Mouse (Mus musculus) hindbrain, embryonic 15.5 days (tissue): ENCODE data around the gene Arhgap17. TPM values are rescaled to one million over a fixed set of nuclear protein-coding genes. Genes with fewer than 3 reads are reported as not detected.

Experiments used
- ATAC-seq: fragments of 200-750 bp; cut with Nextera tagmentation; 2 replicates; pipeline ENCODE4 v1.8.0; 2017; ENCODE audit warnings: low read depth, moderate number of reproducible peaks, moderate TSS enrichment; ENCODE audit not compliant: low FRiP score
- H3K27ac ChIP-seq: fragments of 300-500 bp; sonication (generic); replicated peaks from 2 replicates; pipeline ENCODE4 v1.5.1; 2015; ENCODE audit warnings: mild to moderate bottlenecking, inconsistent platforms
- H3K27me3 ChIP-seq: fragments of 300-500 bp; sonication (generic); 2 replicates; pipeline ENCODE4 v1.6.1; 2015; ENCODE audit warnings: control low read depth, inconsistent platforms
- H3K36me3 ChIP-seq: fragments of 300-500 bp; sonication (generic); 2 replicates; pipeline ENCODE4 v1.6.1; 2015; ENCODE audit warnings: control low read depth, inconsistent platforms
- H3K4me1 ChIP-seq: fragments of 300-500 bp; sonication (generic); replicated peaks from 2 replicates; pipeline ENCODE4 v1.6.1; 2015; ENCODE audit warnings: control low read depth, inconsistent platforms
- H3K4me2 ChIP-seq: fragments of 300-500 bp; sonication (generic); 2 replicates; pipeline ENCODE4 v1.6.1; 2015; ENCODE audit warnings: moderate library complexity, mild to moderate bottlenecking, inconsistent platforms
- H3K4me3 ChIP-seq: fragments of 300-500 bp; sonication (generic); 2 replicates; pipeline ENCODE4 v1.5.1; 2015; ENCODE audit warnings: mild to moderate bottlenecking, inconsistent platforms
- H3K9ac ChIP-seq: fragments of 300-500 bp; sonication (generic); 2 replicates; pipeline ENCODE4 v1.6.1; 2015; ENCODE audit warnings: inconsistent platforms
- H3K9me3 ChIP-seq: fragments of 300-500 bp; sonication (generic); 2 replicates; pipeline ENCODE4 v1.6.1; 2016; ENCODE audit warnings: control low read depth, inconsistent platforms
- WGBS: fragments of 180-500 bp; shearing (Covaris S2); methylation state at CpG from one replicate; pipeline ENCODE4 v1.1.7; 2015; 5-methylcytosine and 5-hydroxymethylcytosine counted together
- polyA plus RNA-seq: library from polyadenylated mRNA; unstranded; fragments of >200 nt; fragmentation: Nextera tagmentation; extraction: Ambion mirVana; gene quantifications from 2 replicates; pipeline ENCODE4 v1.2.1, GENCODE M21; 2015

Arhgap17 gene
- polyA plus RNA-seq, 1 experiment from 2014 or later = 11.3 TPM

DNA sequence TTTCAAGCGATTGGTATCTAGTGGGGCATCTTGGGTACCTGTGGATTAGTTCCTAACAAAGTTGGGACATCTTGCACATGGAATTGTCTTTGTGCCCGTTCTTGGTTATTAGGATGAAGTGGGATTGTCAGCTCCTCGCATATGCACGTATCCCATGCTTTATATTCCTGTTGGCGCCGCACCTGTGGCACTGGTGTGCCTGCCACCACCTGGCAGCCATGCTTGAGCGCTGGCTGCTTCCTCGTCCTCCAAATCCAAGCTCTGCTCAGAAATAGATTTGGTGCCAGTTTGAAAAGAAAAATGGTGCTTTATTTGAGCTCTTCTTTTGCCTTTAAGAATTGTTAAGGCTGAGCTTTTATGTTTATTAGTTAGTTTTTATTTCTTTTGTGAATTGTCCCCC lies 28.2 kb upstream of the Arhgap17 start:
- Histone ChIP-seq H3K4me2 (no peak overlapping the region), H3K27me3 (no peaks in the 10 kb centered on the region), H3K36me3 (peaks cover 25% of the 10 kb centered on the region; the same call in 1 of the 2 replicates), H3K9ac (no peak overlapping the region), H3K4me1 (no peaks in the 10 kb centered on the region), H3K27ac (no peak overlapping the region), H3K9me3 (no peaks in the 10 kb centered on the region), H3K4me3 (no peak overlapping the region)
- no peak for ATAC-seq
- 89% methylated on average over 8 of the region's 8 CpGs for WGBS

DNA sequence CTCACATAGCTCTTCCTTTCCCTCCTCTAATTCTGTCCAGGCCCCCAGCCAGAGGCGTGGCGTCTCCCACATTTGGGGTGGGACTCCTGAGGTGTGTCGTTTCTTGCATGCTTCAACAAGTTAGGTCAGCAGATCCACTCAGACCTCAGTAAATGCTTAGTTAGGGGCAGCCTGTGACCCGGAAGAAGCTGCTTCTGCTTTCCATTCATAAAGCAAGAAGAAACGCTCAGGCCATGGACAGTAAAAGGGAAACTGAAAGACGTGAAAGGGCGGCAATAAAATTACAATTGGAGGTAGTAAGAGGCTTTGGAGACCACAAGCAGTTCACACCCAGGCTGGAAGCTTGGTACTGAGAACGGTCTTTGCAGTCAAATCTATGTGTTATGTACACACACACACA lies 27.7 kb upstream of the Arhgap17 start:
- Histone ChIP-seq H3K27ac (no peak overlapping the region), H3K4me2 (no peak overlapping the region), H3K4me3 (no peak overlapping the region), H3K4me1 (no peaks in the 10 kb centered on the region), H3K9me3 (no peaks in the 10 kb centered on the region), H3K27me3 (no peaks in the 10 kb centered on the region), H3K9ac (no peak overlapping the region), H3K36me3 (peaks cover 22% of the 10 kb centered on the region)
- no peak for ATAC-seq
- 81% methylated on average over 8 of the region's 8 CpGs for WGBS

DNA sequence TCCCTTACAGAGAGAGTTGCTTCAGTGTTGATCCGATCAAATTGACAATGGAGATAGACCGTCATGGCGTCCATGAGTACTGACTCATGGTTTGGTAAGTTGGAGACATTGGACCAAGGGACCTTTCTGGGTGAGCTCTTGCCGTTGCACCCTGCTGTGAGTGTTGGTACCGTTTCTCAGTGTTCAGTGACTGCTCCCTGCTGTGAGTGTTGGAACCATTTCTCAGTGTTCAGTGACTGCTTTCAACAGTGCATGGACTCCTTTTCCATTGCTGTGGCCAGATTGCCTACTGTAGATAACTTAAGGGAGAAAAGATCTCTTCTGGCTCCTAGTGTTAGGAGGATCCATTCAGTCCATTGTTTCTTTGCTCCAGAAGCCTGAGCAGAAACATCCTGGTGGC lies 27.2 kb upstream of the Arhgap17 start:
- H3K36me3 ChIP-seq = peaks cover 18% of the 10 kb centered on the region
- WGBS = 89% methylated on average over 5 of the region's 5 CpGs
- no peak overlapping the region for H3K4me2 ChIP-seq
- H3K27me3 ChIP-seq = no peaks in the 10 kb centered on the region
- no peak overlapping the region for H3K4me3 ChIP-seq
- no peak for ATAC-seq
- H3K27ac ChIP-seq = no peak overlapping the region
- H3K4me1 ChIP-seq = no peaks in the 10 kb centered on the region
- H3K9me3 ChIP-seq = no peaks in the 10 kb centered on the region
- H3K9ac ChIP-seq = no peak overlapping the region

DNA sequence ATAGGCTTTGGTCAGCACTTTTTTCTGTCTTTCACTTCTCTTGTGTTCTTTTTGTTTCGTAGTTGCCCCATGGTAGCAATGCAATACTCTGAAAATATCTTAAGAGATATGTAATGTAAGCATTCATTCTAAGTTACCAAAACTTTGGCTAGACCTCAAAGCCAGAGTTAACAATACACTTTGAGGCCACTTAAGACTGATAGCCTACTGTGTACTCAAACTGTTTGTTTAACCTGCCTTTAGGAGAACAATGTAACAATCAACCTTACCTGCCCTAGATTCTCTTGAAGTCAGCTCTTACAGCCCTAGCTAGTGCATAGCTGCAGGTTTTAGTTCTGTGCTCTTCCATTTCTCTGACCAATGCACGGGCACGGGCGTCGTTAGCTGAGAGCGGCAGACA lies 24.6 kb upstream of the Arhgap17 start:
- no peak overlapping the region for H3K4me2 ChIP-seq
- H3K9me3 ChIP-seq = no peaks in the 10 kb centered on the region
- no peaks in the 10 kb centered on the region for H3K27me3 ChIP-seq
- peaks cover 9% of the 10 kb centered on the region for H3K36me3 ChIP-seq
- H3K9ac ChIP-seq = no peak overlapping the region
- H3K27ac ChIP-seq = no peak overlapping the region
- 95% methylated on average over 6 of the region's 6 CpGs for WGBS
- no peak overlapping the region for H3K4me3 ChIP-seq
- ATAC-seq = no peak
- H3K4me1 ChIP-seq = no peaks in the 10 kb centered on the region

DNA sequence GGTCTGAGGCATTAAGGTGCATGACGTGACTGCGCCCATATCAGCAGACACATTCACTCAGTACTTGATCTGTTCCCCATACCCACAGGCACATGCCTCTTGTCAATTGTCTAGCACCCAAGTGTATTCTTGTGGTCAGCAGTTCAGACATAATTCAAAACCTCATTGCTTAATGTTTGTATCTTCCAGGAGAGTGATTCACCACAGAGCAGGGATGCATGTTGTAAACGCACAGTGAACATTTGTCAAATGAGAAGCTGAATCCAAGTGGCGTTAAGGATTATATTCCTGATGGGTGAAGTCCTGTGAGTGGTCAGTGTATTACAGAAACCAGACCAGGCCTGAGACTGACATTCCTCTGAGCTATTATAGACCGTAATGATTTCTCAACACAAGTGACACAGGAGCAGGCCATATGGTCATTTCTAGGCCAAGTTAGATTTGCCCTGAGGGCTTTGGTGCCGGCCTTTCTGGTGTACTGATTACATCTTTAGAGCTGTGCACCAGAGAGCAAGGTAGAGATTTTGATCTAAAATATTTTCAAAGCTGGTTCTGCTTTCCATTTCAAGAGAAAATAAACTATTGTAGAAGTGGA lies 20.1 kb upstream of the Arhgap17 start:
- H3K27ac ChIP-seq = no peak overlapping the region
- 87% methylated on average over 6 of the region's 6 CpGs for WGBS
- no peak overlapping the region for H3K4me3 ChIP-seq
- H3K27me3 ChIP-seq = no peaks in the 10 kb centered on the region
- no peak overlapping the region for H3K9ac ChIP-seq
- H3K36me3 ChIP-seq = peaks cover 18% of the 10 kb centered on the region
- no peaks in the 10 kb centered on the region for H3K4me1 ChIP-seq
- no peak overlapping the region for H3K4me2 ChIP-seq
- no peak for ATAC-seq
- H3K9me3 ChIP-seq = no peaks in the 10 kb centered on the region

DNA sequence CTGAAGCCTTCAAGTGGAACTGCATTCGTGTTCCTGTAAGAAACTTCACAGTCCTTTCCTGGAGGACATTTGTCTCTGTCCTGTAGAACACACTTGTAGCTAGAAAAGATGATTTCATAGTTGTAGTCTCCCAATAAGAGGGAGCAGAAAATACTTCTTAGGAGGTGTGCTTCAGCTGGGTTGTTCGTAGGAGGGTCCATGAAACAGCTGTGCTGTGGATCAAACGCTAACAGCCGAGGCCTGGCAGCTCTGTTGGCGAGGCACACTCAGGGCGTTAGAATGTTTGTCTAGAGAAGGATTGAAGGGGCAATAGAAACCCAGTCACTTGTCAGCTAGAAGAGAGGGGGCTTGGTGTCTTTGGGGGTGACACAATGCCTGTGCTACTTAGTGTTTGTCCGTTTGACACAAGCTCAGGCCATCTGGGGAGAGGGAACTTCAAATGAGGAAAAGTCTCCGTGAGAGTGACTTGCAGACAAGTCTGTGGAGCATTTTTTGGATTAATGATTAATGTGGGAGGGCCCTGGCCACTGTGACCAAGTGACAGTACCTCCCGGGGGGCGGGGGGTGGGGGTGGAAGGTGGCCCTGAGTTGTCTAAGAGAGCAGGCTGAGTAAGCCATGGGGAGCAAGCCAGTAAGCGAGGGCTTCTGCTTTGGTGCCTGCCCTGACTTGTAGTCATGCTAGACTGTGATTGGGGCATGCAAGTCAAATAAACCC lies 16.1 kb upstream of the Arhgap17 start:
- Histone ChIP-seq H3K4me2 (no peak overlapping the region), H3K27me3 (no peaks in the 10 kb centered on the region), H3K4me1 (no peaks in the 10 kb centered on the region), H3K9ac (no peak overlapping the region), H3K36me3 (peaks cover 9% of the 10 kb centered on the region; the same call in 1 of the 2 replicates), H3K27ac (no peak overlapping the region), H3K4me3 (no peak overlapping the region), H3K9me3 (no peaks in the 10 kb centered on the region)
- no peak for ATAC-seq
- 74% methylated on average over 11 of the region's 11 CpGs for WGBS

DNA sequence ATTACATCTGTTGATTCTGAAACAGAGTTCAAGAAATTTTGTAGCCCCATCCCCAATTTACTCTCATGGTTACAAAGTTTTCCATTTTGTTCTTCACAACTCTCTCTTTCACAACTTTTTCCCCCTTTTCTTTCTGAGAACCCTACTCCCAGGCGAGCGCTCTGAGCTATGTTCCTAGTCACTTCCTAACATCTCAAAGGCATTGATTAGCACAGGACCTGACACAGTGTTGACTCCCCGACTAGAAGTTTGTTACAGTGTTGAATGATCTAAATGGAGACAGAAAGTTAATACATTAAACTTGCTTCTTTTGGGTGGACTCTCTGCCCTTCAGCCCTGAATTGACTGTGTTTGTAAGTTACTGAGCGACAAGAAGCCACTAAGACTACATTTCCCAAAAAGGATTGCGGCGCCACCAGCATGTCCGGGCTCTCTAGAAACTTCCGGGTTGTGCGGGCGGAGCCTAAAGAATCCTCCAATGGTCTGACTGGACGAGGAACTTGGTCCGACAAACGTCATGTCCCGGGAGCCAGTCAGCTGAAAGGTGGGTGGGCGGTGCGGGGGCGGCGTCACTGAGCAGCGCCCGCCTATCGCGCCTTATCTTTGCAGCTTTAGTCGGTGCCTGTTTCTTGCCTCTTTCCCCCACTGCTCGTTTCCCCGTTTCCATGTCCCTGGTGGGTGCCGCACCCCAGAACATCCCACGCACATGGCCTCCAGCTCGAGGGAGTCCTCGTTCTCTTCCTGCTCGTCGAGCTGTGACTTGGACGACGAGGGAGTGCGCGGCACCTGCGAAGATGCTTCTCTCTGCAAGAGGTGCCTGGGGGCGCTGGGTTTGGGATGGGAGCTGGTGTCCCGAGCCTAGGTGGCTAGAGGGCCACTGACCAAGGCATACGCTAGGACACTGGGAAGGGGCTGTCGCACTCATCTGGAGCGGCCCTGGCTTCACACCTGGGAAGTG lies 8.0 kb upstream of the Arhgap17 start:
- Histone ChIP-seq H3K4me3 (peak overlapping the region; percentile 90), H3K9me3 (no peaks in the 10 kb centered on the region), H3K4me2 (peak overlapping the region; percentile 75), H3K27me3 (no peaks in the 10 kb centered on the region), H3K9ac (peak overlapping the region; percentile 82), H3K36me3 (no peaks in the 10 kb centered on the region), H3K27ac (peak overlapping the region; percentile 81), H3K4me1 (peaks cover 22% of the 10 kb centered on the region)
- peak; percentile 99 for ATAC-seq
- 3% methylated on average over 41 of the region's 41 CpGs for whole genome bisulfite sequencing

DNA sequence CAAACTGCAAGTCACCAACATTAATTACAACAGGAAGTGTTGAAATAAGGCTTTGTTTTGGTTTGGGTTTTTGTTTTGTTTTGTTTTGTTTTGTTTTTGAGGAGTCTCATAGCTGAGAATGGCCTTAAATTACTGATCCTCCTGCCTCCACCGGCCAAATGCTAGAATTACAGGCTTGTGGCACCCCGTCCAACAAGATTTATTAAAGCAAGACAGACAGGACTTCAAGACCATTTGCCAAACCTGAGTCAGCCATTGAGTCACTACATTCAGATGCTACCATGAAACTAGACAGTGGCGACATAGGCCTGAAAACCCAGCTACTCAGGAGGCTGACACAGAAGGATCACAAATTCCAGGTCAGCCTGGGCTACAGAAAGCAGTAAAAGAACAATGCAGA lies 1.8 kb upstream of the Arhgap17 start:
- 64% methylated on average over 3 of the region's 3 CpGs for WGBS
- Histone ChIP-seq H3K9ac (no peak overlapping the region), H3K4me1 (peaks cover 33% of the 10 kb centered on the region), H3K27ac (no peak overlapping the region), H3K27me3 (no peaks in the 10 kb centered on the region), H3K36me3 (no peaks in the 10 kb centered on the region), H3K4me2 (no peak overlapping the region), H3K4me3 (no peak overlapping the region), H3K9me3 (no peaks in the 10 kb centered on the region)
- no peak for ATAC-seq

DNA sequence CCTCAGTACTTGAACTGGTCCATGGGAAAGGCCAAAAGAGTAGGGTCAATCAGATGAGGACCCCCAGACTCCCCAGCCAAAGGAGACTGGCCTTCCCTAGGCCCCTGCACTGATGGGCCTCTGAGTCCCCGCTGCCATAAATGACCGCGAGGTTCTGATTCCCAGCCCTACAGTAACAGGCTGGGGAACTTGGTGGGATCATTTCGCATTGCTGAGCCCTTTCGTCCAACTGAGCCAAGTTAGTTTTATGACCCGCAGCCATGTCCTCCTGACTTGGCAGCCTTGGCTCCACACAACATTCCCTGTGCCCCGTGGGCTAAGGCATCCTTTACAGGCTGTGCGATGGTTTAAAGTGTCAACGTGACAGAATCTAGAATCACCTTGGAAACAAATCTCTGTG lies 985 bp upstream of the Arhgap17 start:
- H3K27ac ChIP-seq = peak overlapping the region; percentile 86; the same call in 1 of the 2 replicates
- H3K4me1 ChIP-seq = peaks cover 38% of the 10 kb centered on the region
- H3K9ac ChIP-seq = peak overlapping the region; percentile 76; the same call in 1 of the 2 replicates
- H3K4me3 ChIP-seq = peak overlapping the region; percentile 87
- 56% methylated on average over 9 of the region's 9 CpGs for WGBS
- no peaks in the 10 kb centered on the region for H3K9me3 ChIP-seq
- H3K27me3 ChIP-seq = no peaks in the 10 kb centered on the region
- ATAC-seq = no peak
- H3K36me3 ChIP-seq = no peaks in the 10 kb centered on the region
- H3K4me2 ChIP-seq = peak overlapping the region; percentile 96

DNA sequence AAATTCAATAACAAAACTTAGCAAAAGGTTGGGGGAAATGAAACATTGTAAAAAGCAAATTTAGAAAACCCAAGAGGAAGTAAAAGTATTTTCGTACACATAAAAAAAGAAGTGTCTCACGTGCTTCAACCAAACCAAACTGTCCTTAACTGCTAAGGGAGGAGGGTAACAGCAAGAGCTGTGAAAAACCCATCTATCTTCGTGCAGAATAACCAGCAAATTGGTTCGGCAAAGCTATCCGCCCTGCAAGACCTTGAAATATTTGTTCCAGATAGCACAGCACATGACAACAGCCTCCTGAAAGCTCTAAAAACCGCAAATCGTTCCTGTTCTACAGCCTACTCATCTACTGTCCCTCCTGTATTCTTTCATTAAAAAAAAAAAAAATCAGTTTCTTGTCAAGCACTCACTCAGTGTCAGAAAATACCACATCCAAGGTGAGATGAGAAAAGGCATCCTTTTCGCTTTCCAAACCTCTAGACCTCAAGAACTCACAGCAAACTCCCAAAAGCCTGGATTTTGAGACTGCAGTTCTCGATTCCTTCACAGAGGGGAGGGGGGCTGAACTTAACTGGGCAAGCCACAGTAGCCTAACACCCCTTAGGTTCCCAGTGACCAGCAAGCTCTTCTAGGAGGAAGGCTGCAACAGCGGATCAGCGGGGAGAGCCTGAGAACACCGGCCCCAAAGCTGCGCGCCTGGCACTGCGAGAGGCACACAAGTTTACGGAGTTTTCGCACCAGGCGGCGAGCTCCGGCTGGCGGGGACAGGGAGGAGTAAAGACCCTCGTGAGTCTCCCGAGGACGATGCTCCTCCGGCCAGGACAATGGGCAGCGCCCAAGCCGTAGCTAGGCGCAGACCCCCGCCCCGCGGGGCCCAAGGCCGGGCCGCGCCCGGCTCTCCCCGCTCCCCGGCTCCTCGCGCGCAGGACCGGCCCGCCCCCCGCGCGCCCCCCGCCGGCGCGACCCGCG lies 653 bp downstream of the Arhgap17 start:
- WGBS = 2% methylated on average over 42 of the region's 51 CpGs
- Histone ChIP-seq H3K4me2 (peak overlapping the region; percentile 96), H3K27ac (peak overlapping the region; percentile 86), H3K9me3 (no peaks in the 10 kb centered on the region), H3K27me3 (no peaks in the 10 kb centered on the region), H3K36me3 (no peaks in the 10 kb centered on the region), H3K4me1 (peaks cover 38% of the 10 kb centered on the region), H3K4me3 (peak overlapping the region; percentile 87), H3K9ac (peak overlapping the region; percentile 76)
- peak; percentile 76 for ATAC-seq

DNA sequence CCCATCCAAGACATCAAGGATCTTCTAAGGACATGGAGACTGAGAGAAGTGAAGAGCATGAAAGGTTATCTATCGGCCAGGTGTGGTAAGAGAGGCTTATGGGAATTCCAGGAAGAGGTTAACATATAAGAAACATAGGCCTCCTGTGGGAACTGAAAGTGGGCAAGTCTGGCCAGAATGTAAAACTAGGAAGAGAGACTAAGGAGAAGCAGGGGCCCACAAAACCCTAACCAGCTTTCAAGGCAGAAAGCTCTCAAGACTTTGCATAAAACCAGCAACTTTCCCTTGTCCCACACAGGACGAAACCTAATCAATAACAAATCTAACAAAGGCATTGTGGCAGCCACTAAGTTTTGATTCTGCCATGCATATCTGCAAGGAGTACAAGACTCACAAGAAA lies 1.5 kb downstream of the Arhgap17 start:
- H3K4me2 ChIP-seq = peak overlapping the region; percentile 96
- H3K9me3 ChIP-seq = no peaks in the 10 kb centered on the region
- H3K27ac ChIP-seq = no peak overlapping the region
- 74% methylated on average over 2 of the region's 2 CpGs for WGBS
- H3K36me3 ChIP-seq = no peaks in the 10 kb centered on the region
- no peaks in the 10 kb centered on the region for H3K27me3 ChIP-seq
- no peak overlapping the region for H3K9ac ChIP-seq
- no peak for ATAC-seq
- peak overlapping the region; percentile 87 for H3K4me3 ChIP-seq
- H3K4me1 ChIP-seq = peaks cover 38% of the 10 kb centered on the region
